Mouse (Mus musculus) cerebellum, postnatal 25 days (tissue): Measurements from ENCODE around the gene Cela3a.

Source experiments
- DNase-seq, 2 experiments: peaks; one replicate each; pipeline ENCODE4 v3.0.0; 2021; ENCODE audit warnings: mixed read lengths in 2 of 2

The Cela3a gene

GRCm38 (mm10) chr4:137369954-137370750, 39.4 kb downstream of the Cela3a start:
- peak in 1 of 2 experiments; percentile 46 for DNase-seq

- no peak for DNase-seq
Measured at GRCm38 (mm10) chr4:137368198-137368597, 41.4 kb downstream of the Cela3a start.

GRCm38 (mm10) chr4:137367275-137368088, 42.1 kb downstream of the Cela3a start:
- DNase-seq = no peak

GRCm38 (mm10) chr4:137366097-137366496, 43.5 kb downstream of the Cela3a start:
- DNase-seq = no peak

- DNase-seq = no peak
Measured at GRCm38 (mm10) chr4:137365356-137366062, 44.1 kb downstream of the Cela3a start.

- DNase-seq = no peak
Measured at GRCm38 (mm10) chr4:137364826-137365225, 44.8 kb downstream of the Cela3a start.

GRCm38 (mm10) chr4:137360996-137361395, 48.6 kb downstream of the Cela3a start:
- DNase-seq = no peak

GRCm38 (mm10) chr4:137358291-137359002, 51.1 kb downstream of the Cela3a start:
- DNase-seq = no peak

GRCm38 (mm10) chr4:137357517-137358254, 51.9 kb downstream of the Cela3a start, which contains the start of gene Cdc42:
Cdc42 (minus strand) TSS chr4:137357720.
- peak; percentile 99 for DNase-seq

- peak; percentile 85 to 87 for DNase-seq
Measured at GRCm38 (mm10) chr4:137356674-137357510, 52.7 kb downstream of the Cela3a start.
